Mouse (Mus musculus) regulatory T cell (primary cell): ENCODE data around the gene Tmem158.

ENCODE experiments used
- in situ Hi-C: fragments of 300-600 bp; cut with MboI, MseI; formaldehyde crosslinking; loops from one replicate; pipeline ENCODE4 v1.15.1; 2025; ENCODE audit warnings: high pct_unique_total_duplicates

The Tmem158 gene

GRCm38 (mm10) chr9:123260611-123261021 lies at the start of gene Tmem158:
Tmem158 (minus strand) TSS chr9:123260764.
- in situ Hi-C loops, result loop anchor here (5.0 kb wide), 1 partner anchor 262 kb away; no protein-coding TSS in a partner anchor

- in situ Hi-C loops, result no loop called here
Measured at GRCm38 (mm10) chr9:123309685-123310365, 49.3 kb upstream of the Tmem158 start.

GRCm38 (mm10) chr9:123309073-123309472 lies 48.5 kb upstream of the Tmem158 start:
- in situ Hi-C loops, result no loop called here

GRCm38 (mm10) chr9:123304917-123305316 lies 44.4 kb upstream of the Tmem158 start:
- in situ Hi-C loops, result no loop called here

- in situ Hi-C loops, result no loop called here
Measured at GRCm38 (mm10) chr9:123303952-123304351, 43.4 kb upstream of the Tmem158 start.

GRCm38 (mm10) chr9:123302759-123303313 lies 42.3 kb upstream of the Tmem158 start:
- in situ Hi-C loops, result no loop called here

GRCm38 (mm10) chr9:123297862-123298261 lies 37.3 kb upstream of the Tmem158 start:
- in situ Hi-C loops, result no loop called here

- in situ Hi-C loops, result no loop called here
Measured at GRCm38 (mm10) chr9:123296229-123296628, 35.7 kb upstream of the Tmem158 start.

GRCm38 (mm10) chr9:123294581-123294980 lies 34.0 kb upstream of the Tmem158 start:
- in situ Hi-C loops, result no loop called here

GRCm38 (mm10) chr9:123288378-123288777 lies 27.8 kb upstream of the Tmem158 start:
- in situ Hi-C loops, result no loop called here

GRCm38 (mm10) chr9:123285623-123286022 lies 25.1 kb upstream of the Tmem158 start:
- in situ Hi-C loops, result no loop called here

- in situ Hi-C loops, result no loop called here
Measured at GRCm38 (mm10) chr9:123280775-123281174, 20.2 kb upstream of the Tmem158 start.

GRCm38 (mm10) chr9:123278003-123278402 lies 17.4 kb upstream of the Tmem158 start:
- in situ Hi-C loops, result no loop called here

GRCm38 (mm10) chr9:123275373-123275772 lies 14.8 kb upstream of the Tmem158 start:
- in situ Hi-C loops, result no loop called here

- in situ Hi-C loops, result no loop called here
Measured at GRCm38 (mm10) chr9:123274674-123275073, 14.1 kb upstream of the Tmem158 start.

GRCm38 (mm10) chr9:123273876-123274275 lies 13.3 kb upstream of the Tmem158 start:
- in situ Hi-C loops, result no loop called here

GRCm38 (mm10) chr9:123271552-123271951 lies 11.0 kb upstream of the Tmem158 start:
- in situ Hi-C loops, result no loop called here

- in situ Hi-C loops, result no loop called here
Measured at GRCm38 (mm10) chr9:123269906-123270558, 9.5 kb upstream of the Tmem158 start.

GRCm38 (mm10) chr9:123259896-123260610 lies 511 bp downstream of the Tmem158 start:
- in situ Hi-C loops, result loop anchor here (5.0 kb wide), 2 partner anchors 177 to 262 kb away; no protein-coding TSS in a partner anchor

- in situ Hi-C loops, result loop anchor here (5.0 kb wide), 1 partner anchor 178 kb away; no protein-coding TSS in a partner anchor
Measured at GRCm38 (mm10) chr9:123259461-123259895, 1.1 kb downstream of the Tmem158 start.

GRCm38 (mm10) chr9:123258796-123259195 lies 1.8 kb downstream of the Tmem158 start:
- in situ Hi-C loops, result loop anchor here (5.0 kb wide), 1 partner anchor 179 kb away; no protein-coding TSS in a partner anchor

GRCm38 (mm10) chr9:123255736-123256135 lies 4.8 kb downstream of the Tmem158 start:
- in situ Hi-C loops, result loop anchor here (5.0 kb wide), 1 partner anchor 182 kb away; no protein-coding TSS in a partner anchor
